Mouse (Mus musculus): ENCODE data around the gene Astl.
A peak's percentile ranks its signal among the peaks of the same experiment; 100 is the strongest.

Gene Astl

DNA sequence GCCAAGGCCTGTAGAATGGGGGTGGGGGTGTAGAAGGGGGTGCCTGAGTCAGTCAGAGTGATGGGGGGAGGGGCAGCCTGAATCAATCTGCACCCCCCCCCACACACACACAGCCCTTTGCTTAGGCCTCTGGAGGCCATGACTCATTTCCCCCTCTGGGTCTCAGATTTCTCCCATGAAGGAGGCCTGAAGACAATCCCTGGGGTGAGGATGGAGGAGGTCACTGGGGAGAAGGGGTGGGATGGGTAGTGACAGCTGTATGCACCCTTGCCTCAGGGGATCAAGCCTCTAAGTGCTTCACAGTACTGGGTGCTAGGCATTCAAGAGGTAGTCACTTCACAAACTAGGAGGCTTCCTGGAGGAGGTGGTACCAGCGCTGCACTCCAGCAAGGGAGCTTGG is 14.8 kb upstream of the Astl start:
- DNase-seq (ENCODE audit: low spot score in 2 of 2), result no peak

DNA sequence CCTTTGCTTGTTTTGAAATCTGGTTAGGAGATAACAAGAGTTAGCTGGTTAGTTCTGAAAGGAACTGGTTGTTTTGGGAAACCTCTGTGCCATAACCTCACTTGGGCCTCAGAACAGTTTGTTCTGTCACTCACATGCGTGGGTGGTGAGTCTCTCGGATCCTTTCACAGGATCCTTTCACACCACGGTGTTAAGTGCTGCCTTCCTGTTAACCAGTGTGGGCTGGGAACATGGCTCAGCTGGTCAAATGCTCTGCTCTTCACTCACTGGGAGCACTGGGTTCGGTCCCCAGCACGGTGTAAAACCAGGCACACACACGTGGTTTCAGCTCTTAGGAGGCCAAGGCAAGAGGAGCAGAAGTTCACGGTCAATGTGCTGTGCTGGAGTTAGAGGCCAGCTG is 14.0 kb upstream of the Astl start:
- DNase-seq (ENCODE audit: low spot score in 2 of 2), result no peak

DNA sequence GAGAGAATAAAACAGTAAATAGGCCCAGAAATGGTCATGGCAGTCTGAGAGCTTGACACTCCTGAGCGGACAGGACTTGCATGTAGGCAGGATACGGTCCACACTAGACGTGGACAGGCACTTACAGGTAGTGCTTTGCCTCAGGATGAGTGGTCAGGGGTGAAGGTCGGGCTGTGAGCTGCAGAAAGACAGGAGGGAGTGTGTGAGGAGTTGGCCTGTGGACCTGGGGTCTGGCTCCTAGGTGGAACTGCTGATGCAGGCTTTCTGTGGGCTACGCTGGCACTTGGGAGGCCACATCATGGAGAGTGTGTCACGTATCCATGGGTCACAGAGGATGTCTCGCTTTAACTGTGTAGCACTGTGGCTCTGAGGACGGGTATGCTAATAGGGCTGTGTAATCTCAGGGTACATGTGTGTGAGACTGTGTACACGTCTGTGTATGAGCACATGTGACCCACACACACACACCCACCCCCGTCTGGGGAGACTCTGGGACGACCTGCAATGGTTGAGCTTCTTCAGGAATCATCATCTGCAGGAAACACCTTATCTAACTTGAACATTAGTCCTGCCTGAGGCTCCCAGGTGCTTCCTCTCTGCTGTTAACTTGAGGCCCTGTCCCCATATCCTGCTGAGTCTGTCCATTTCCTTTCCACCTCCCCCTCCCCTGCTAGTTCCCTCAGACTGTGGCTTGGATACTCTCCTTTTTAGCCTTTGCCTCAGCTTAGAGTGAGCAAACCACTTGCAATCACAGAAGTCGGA is 10.2 kb upstream of the Astl start:
- no peak for DNase-seq (ENCODE audit: low spot score in 2 of 2)

DNA sequence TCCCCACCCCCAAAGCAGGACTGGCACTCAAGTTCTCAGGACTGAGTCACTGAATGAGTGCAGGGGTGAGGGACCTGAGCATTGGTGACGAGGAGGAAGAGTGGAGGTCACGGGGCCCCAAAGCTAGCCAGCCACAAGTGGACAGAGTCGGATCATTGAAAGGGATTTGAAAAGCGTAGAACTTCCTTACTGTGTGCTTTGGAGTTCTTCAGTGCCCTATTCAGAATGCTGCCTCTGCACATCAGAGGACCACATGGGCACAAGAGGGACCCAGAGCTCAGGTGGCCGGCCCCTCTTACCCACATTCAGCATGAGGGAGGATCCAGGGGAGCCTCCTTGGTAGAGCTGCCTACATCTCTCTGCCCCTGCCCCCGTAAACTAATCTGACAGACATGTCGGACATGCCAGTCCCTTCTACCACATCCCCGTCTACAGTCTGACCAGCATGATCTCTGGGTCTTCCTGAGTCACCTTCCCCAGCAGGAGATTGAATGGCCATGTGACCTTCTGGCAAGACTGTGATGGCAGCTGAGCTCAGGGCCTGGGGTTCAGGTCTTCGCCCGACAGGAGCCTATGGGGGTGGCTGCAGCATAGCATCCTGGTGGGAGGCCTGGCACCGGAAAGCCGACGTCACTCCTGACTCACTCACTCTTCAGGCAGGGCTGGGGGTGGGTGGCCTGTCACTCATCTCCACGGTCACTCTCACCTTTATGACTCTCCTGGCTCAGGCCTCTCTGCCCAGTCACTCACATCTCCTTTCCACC is 5.5 kb upstream of the Astl start:
- no peak for DNase-seq (ENCODE audit: low spot score in 2 of 2)

DNA sequence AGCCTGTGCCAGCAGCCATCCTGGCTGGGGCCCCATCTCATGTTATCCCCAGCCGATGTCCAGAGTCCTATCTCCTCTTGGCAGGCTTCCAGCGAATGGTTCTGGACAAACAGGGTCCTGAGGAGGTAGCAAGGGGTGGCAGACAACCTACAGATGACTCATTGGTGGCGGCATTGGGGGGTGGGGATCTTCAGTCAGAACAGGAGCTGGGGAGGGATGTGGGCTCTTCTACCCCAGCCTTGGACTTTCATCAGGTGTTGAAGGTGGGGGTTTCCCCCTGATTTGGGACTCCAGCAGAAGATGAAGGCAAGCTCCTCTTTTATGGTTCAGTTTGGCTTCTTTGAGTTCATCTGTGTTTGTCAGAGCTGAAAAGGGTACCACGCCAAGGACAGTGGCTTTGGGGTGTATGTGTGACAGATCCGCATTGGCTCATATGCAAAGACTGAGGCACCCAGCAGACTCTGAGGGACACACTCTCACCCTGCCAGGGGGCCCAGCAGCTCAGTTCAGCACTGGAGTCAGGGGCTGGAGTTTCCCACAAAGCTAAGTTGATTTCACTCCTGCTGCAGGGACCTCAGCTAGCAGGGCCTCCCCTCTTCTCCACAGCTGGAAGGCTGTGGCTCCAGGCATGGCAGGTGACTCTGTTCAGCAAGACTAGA is 4.4 kb upstream of the Astl start:
- DNase-seq (ENCODE audit: low spot score in 2 of 2), result no peak

DNA sequence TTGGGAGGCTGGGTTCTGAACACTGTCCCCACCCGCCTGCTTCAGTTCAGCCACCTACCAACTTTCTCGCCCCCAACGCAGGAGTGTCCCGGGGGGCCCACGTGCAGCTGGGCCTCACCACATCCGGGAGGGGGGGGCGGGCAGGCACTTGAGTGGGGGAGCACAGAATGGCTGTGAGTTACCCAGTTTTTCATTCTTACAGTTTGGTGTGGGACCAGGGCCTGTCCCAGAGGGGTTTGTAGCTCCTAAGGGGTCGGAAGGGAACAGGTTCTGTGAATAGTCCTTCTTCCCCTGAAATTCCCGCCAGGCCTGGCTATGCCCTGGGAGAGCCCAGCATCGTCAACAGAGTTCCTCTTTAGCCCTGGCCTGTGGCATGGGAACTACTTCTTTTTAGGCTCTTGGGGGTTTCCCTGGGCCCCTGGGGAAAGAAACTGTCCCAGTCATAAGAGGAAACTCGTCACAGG is 3.3 kb upstream of the Astl start:
- no peak for DNase-seq (ENCODE audit: low spot score in 2 of 2)

DNA sequence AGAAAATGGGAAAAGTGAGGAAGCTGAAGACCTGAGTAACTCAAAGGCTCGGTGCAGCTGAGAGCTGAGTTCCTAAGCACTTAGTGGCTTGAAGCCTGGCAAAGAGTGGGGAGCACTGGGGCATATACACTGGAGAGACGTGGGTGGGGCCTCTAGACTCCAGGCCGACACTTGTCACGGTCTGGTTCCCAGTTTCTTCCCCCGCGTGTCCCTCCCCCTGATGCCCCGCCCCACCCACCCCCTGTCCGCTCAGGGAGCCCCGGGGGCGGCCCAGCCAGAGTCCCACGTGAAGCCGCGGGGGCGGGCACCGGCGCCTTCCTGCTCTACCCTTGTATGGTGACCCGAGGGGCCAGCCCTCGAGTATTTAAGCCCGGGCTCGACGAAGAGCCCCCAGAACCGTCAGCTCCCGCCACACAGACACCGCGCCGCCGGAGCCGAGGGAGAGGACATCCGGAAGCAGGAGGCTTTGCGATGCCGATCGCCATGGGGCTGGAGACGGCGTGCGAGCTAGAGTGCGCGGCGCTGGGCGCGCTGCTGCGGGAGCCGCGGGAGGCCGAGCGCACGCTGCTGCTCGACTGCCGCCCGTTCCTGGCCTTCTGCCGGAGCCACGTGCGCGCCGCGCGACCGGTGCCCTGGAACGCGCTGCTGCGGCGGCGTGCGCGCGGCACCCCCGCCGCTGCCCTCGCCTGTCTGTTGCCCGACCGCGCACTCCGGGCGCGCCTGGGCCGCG is 2.5 kb upstream of the Astl start, which contains the start of gene Dusp2:
Gene Dusp2 (plus strand): TSS at position 393 of the 730 bp plus-strand sequence.
- DNase-seq (ENCODE audit: low spot score in 2 of 2), result peak; percentile 39 to 51

DNA sequence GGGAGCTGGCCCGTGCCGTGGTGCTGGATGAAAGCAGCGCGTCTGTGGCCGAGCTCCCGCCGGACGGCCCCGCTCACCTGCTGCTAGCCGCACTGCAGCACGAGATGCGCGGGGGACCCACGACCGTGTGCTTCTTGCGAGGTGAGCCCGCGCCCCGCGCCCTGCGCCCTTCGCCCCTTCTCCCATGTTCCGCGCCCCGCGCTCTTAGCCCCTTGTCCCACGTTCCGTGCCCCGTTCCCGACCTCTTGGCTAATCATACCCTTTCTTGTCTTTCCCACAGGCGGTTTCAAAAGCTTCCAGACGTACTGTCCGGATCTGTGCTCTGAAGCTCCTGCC is 2.0 kb upstream of the Astl start:
- no peak for DNase-seq (ENCODE audit: low spot score in 2 of 2)

DNA sequence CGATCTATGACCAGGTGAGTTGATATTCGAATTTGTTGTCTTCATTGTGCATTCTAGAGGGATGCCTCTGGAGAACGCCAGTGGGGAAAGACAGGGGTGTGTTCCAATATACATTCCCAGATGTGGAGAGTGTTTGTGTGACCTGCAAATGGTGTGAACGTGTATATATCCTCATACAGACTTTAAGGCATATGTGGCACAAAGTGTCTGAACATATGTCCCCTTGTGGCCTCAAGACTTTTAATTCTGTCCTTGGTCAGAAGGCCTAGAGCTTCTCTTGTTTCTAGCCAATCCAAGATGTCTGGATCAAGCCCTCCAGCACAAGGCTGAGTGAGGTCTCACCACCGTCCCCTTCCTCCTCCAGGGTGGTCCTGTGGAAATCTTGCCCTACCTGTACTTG is 1.6 kb upstream of the Astl start:
- no peak for DNase-seq (ENCODE audit: low spot score in 2 of 2)

DNA sequence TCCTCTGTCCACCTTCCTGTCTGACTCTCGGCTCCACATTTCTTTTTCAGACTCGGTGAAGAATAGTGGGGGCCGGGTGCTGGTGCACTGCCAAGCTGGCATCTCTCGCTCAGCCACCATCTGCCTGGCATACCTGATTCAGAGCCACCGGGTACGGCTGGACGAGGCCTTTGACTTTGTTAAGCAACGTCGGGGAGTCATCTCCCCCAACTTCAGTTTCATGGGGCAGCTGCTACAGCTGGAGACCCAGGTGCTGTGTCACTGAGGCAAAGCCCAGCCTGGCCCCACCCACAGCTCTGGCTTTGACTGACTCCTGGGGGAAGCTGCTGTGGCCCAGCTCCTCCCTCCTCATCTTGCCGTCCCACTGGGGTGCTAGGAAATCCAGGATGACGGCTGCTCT is 908 bp upstream of the Astl start:
- DNase-seq (ENCODE audit: low spot score in 2 of 2), result no peak

DNA sequence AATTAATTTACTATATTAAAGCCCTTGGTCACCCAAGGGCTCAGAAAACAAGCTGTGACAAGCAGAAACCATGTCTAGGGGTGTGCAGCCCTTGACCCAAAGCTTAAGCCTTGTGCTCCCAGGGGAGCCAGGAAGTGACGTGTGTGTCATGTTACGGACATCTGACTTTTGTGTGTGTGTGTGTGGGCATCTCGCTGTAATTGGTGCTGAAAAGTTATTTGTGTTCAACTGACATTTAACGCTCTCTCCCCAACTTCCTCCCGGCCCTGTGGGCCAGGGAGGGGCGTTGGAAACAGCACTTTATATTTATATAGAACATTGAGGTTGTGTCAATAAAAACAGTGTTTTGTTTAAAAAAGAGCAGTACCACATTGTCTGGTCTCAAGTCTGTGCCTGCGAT is 427 bp upstream of the Astl start:
- no peak for DNase-seq (ENCODE audit: low spot score in 2 of 2)

DNA sequence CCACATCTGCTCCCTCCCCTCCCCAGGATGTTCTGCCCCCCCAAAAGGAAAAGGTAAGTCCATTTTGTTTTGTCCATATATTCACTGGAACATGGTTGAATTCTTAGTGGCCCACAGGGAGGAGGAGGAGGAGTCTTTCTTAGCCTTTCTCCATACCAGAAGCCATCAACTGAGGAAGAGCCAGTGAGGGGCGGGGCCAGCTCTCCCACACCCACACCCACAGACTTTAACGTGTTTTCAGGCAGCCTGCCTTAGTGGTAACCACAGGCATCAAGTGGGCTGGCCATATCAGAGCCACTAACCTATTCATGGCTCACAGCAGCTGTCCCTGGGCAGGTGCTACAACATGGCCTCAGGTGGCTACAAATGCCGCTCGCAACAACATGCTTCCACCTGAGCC is 394 bp downstream of the Astl start:
- no peak for DNase-seq (ENCODE audit: low spot score in 2 of 2)

DNA sequence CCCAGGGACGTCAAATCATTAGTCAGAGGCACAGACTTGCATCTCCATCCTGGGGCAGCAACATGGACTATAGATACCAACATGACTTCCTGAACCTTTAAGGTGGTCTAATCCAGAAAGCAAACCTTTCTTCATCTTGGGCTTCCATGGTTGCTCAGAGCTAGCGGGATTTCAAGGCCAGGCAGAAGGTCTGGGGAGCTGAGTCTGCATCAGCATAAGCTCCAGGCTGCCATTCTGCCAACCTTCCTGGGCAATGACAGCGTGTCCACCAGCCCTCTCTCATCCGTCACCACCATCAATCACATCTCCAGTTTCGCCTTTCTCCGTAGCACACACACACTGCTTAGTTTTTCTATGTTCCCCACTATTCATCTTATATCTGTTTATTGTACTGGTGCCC is 823 bp downstream of the Astl start:
- no peak for DNase-seq (ENCODE audit: low spot score in 2 of 2)

DNA sequence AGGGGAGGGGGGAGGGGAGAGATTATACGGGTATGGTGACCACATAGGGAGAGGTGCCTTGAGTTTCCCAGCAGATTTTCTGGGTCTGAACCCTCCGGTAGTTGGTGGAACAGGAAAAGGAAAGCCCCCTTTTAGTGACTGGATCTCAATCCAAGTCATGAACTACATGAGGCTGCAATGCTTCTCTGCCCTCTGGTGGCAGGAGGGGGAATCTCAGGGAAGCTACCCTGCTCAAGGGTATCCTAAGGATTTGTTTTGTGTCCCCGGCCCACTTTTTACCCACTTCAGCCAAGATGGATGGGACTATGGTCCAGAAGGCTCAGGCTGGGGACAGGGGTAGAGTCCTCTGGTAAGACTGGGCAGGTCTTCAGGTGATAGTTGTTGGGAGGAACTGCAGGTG is 2.7 kb downstream of the Astl start:
- peak in 1 of 2 experiments; percentile 44 for DNase-seq (ENCODE audit: low spot score in 2 of 2)

DNA sequence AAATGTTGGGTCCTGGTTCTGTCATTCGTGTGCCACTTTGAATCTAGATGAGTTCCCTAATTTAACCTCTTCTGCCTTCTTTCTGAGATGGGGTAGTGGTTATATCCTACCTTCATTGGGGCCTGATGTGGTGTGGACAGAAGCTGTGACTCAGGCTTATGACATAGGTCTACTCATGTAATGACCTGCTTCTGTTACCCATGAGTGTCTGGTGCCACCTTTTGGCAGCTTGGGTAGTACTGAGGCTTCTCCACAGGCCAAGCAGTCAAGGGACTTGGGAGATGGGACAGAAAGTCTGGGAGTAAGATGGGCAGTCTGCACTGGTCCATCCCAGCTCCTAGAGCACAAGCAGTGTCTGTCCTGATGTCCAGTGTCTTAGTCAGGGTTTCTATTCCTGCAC is 7.9 kb downstream of the Astl start:
- DNase-seq (ENCODE audit: low spot score in 2 of 2), result no peak

DNA sequence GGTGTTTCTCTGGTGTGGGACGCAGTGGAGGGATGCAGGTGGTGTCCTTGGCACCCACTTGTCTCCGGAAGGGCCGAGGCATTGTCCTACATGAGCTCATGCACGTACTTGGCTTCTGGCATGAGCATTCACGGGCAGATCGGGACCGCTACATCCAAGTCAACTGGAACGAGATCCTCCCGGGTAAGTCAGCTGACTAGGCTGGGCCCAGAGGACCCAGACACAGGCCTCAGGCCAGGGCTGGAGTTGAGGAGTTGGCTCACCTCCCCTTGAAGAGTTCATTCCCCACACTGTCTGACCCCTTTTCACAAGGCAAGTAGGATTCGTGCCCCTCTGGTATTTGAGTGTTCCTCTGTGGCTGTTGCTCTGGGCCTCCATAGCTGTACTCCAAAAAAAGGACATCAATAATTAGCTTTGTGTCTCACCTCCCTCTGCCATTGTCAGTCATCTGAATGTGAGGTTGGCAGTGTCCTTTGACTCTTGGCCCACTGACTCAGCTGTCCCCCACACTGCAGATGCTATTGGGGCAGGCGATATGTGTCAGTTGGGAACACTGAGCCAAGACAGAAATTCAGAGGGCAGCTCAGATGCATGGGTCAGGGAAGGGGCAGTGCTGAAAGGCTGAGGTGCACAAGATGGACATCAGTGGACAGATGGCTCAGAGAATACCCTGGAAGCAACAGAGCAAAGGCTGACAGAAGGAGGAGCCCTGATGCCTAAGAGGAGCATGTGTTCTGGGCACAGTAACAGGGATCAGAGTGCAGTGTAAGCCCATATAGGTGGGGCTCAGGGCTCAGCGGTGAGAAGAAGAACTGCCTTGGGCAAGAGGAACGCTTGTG is 8.9 kb downstream of the Astl start:
- DNase-seq (ENCODE audit: low spot score in 2 of 2), result no peak

DNA sequence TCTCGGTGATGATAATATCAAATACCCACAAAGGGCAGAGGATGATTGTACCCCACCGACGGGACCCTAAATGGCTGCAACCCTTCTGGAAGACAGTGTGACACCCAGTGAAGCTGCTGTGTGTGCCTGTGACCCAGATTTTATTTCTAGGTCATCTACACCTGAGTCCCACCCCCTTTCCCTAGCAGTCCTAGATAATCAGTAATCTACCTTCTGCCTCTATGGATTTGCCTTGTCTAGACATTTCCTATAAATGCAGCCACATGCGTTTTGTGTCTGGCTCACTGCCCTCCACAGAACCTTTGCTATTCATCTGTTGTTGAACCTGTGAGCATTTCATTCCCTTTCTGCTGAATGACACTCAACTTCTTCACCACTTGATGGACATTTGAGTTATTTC is 15.4 kb downstream of the Astl start:
- DNase-seq (ENCODE audit: low spot score in 2 of 2), result no peak

DNA sequence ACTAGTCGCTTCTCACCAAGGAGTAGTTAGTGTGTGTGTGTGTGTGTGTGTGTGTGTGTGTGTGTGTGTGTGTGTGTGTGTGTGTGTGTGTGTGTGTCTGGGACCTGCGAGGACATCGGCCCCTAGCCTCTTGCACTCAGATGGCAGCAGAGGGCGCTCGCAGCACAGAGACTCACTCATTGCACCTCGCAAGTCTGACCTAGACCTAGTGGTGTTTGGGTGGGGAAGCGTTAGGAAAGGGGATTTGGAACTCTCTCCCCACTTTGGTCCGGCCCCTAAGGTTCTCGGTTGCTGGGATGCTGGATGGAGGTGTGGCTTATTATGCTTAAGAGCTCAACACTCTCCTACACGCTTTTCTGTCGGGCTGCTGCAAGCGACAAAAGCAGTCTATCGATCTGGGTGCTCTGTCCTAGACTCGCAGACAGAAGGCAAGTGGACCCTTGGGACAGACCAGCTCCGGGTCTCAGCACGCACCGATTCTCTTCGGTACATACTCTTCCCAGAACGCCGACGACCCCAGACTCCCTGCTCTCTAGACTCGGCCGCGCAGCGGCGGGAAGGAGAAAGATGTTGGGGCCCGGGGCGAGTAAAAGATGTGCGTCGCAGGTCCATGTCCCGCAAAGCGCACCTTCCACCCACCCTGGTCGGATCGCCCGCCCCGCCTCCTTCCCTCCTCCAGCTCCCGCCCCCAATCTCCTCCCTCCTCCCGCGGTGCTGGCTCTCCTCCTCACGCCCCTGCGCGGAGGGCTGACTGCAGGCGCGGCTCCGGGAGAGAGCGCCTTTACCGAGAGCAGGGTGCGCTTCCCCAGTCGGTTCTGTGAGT is 24.2 kb downstream of the Astl start, which contains the start of gene Adra2b:
Gene Adra2b (plus strand): TSS at position 750 of the 823 bp plus-strand sequence.
- peak; percentile 68 to 80 for DNase-seq (ENCODE audit: low spot score in 2 of 2)

DNA sequence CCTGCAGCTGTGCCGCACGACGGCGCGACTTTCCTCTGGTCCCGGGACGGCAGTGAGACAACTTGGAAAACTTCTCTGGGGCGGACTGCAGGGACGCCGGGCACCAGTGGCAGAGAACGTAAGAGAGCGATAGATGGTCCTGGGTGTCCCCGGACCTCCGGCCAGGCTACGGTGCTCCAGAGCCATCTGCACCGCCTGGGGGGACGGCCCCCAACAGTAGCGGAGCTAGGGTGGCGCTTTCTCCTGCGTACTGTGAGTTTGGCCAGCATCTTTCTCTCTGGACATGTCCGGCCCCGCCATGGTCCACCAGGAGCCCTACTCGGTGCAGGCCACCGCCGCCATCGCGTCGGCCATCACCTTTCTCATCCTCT is 24.8 kb downstream of the Astl start:
- DNase-seq (ENCODE audit: low spot score in 2 of 2), result no peak

DNA sequence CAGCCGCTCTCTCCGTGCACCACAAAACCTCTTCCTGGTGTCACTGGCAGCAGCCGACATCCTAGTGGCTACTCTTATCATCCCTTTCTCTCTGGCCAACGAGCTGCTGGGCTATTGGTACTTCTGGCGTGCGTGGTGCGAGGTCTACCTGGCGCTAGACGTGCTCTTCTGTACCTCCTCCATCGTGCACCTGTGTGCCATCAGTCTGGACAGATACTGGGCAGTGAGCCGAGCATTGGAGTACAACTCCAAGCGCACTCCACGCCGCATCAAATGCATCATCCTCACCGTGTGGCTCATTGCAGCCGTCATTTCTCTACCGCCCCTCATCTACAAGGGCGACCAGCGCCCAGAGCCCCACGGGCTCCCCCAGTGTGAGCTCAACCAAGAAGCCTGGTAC is 25.3 kb downstream of the Astl start:
- DNase-seq (ENCODE audit: low spot score in 2 of 2), result no peak

Measured in frontal cortex, postnatal 14 days (tissue).